Mouse (Mus musculus) fat pad, adult 2 months (tissue): ENCODE results near the gene 2310057J18Rik.
"Not testable (repeated sequence)": the region's sequence is repeated elsewhere in the genome, so short reads cannot be mapped to it uniquely, and the experiment has no call there.

Source experiments
- DNase-seq: peaks from one replicate; pipeline ENCODE4 v3.0.0-alpha.2; 2011; ENCODE audit warnings: low read depth, low spot score; ENCODE audit errors: extremely low read depth

2310057J18Rik gene

DNA sequence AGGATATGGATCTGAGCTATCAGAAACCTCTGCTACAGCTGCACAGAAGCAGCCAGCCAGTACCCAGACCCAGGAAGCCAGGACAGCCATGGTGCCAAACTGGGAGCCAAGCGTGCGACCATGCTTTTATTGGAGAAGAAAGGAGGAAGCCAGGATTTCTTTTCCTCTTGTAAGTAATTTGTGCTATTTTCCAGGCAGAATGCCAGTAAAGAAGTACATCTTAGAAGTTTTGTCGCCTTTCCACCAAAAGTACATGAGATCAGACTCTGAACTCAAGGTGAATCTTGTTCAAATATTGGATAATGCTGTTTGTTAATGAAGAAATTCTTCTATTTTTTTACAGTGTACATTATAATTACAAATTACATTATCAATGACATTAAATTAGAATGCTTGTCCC is at the start of gene 2310057J18Rik:
2310057J18Rik (minus strand) TSS at position 101 of the 400 bp plus-strand sequence.
- DNase-seq, result no peak

DNA sequence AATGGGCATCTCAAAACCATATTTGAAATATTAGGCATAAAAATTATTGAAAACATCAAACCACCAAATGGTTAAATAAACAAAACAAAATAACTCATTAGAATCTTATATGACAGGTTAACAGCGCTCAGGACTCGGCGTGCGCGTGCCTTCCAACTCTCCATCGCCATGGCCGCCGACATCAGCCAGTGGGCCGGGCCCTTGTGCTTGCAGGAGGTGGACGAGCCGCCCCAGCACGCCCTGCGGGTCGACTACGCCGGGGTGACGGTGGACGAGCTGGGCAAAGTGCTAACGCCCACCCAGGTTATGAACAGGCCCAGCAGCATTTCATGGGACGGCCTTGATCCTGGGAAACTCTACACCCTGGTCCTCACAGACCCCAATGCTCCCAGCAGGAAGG is 43.9 kb upstream of the 2310057J18Rik start:
- DNase-seq, result not testable (repeated sequence)

DNA sequence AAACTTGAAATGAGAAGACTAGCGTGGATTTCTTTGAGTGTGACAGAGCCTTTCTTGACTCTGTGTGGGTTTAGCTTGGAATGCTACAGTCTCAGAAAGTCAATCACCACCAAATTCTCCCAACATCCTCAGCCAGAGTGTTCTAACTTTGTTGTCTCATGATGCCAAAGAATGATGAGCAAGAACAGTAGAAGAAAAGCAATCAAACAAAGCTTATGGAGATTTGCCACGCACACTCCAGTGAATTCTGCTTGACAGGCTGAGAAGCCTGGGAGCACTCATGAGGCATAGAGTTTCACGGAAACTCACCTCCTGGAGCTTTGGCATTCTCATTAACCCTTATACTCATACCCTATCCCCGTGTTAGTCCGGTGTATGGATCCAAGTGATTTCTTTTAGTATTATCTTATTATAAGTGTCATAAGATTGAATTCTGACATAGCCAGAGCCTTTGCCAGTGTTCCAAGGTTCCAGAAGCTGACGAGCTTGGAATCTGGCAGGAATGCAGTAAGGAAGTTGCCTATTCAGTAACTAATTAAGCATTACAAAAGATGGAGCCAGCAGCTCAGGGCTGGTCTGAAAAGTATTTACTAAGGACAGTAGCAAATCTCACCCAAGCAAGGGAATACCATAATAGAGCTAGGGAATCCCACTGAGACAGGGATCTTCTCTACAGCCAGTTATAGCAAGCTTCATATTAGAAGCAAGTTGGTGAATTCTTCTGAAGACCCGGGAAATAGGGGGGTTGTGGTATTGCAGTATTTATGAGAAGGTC is 33.6 kb upstream of the 2310057J18Rik start:
- no peak for DNase-seq

DNA sequence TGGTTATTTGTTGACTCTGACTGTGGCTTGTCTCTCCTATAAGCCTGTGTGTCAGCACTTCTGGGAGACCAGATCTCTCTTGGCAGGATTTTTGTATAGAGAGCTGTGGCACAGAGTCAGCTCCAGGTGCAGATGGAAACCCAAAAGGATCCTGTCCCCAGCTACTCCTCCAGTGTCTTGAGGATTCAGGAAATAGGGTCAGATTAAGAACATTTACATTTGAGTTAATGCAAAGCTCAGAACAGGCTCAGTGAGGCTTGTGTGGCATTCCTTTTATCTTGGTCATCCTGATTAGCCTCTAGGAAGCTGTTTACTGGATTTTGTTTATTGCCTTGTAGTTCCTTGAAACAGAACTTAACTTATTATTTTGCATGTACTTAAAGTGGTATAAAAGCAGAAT is 11.7 kb upstream of the 2310057J18Rik start:
- DNase-seq, result no peak

DNA sequence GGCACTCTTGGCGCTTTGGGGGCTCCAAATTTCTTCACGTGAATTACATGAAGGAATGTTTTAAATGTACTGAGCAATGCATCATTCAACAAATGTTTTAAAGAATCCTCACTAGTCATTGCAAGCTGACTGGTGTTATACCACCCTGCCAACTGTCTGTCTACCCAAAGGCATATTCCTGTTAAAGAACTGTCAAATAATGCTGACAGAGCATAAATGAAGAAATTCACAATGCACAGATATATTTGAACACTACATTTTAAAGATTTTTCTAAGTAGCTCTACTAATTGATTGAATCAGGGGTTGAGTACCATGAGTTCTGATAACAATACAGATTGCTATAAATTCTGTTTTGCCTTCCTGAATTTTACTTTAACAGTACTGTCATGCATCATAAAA is 2.9 kb upstream of the 2310057J18Rik start:
- no peak for DNase-seq

DNA sequence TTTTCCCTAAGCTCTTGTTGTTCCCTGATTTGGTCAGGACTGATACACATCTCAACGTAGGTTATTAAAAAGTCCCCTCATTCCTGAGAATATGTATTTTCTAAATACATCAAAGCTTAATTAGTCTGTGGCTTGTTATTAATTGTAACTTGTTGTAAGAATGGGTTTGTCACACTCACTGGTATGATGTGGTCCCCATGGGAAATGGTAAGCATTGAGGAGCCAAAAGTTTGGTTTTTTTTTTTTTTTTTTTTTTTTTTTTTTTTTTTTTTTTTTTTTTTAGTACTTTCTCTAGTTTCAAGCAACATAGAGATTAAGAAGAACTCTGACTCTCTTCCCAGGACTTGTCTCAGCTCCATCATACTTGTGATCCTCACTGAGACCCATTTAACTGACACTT is 17.9 kb downstream of the 2310057J18Rik start:
- DNase-seq, result no peak

DNA sequence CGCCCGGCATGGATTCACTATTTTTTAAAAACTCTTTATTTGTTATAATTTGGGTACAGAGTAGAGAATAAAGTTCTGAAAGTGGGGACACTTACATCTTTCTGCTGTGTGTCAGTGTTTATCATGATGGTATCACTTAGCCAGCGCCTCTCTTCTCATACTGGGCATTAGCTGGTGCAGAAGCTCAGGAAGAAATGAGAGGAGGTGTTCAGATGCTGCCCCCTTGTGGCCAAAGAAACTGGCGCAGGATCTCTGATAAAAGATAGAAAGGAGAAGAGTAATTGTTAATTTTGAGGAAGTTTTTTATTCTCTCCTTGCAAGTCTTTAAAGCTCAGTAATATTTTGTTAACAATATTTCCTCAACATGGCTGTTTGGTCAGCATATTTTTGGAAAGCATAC is 31.0 kb downstream of the 2310057J18Rik start:
- DNase-seq, result no peak

DNA sequence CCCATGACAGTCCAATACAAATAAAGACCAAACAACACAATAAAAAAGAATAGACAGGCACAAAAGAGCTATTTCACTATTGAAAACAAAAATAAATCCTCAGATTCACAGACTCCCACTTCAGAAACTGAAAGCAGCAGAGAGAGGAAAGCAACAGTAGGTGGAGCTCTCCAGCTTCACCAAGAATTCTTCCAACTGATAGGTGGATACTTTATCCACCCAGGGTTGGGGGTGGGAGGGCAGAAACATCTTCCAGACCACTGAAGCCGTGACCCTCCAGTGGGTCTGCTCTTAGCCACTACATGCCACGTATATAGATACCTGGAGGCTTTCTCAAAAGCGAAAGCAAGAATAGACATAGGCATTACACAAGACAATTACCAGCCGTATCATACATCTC is 31.6 kb downstream of the 2310057J18Rik start:
- DNase-seq, result no peak
